Mouse (Mus musculus): ENCODE results near the gene Ppp1r12a.

GRCm38 (mm10) chr10:108190626-108191025 lies 28.6 kb downstream of the Ppp1r12a start:
- no peak for TF ChIP-seq GATA1 (IDR thresholded peaks at IDR 0.05; ENCODE audit: low read length)
- no peak for TF ChIP-seq TAL1 (IDR thresholded peaks at IDR 0.05; ENCODE audit: low read length)

Measured in erythroblast, embryonic 14.5 days (primary cell).